Mouse (Mus musculus) hindbrain, embryonic 12.5 days (tissue): ENCODE measurements at regions not wholly inside any gene's neighbourhood (a gene's known extent, or its start where the extent isn't known, plus 50 kb on each side); places are given as distances from the start of the nearest gene placed in this dataset.

Source experiments
- ATAC-seq: fragments of 200-750 bp; cut with Nextera tagmentation; 2 replicates; pipeline ENCODE4 v1.8.0; 2017; ENCODE audit warnings: moderate TSS enrichment; ENCODE audit not compliant: low FRiP score
- H3K27ac ChIP-seq: fragments of 300-500 bp; sonication (generic); 2 replicates; pipeline ENCODE4 v1.5.1; 2016; ENCODE audit warnings: mild to moderate bottlenecking
- H3K27me3 ChIP-seq: fragments of 300-500 bp; sonication (generic); 2 replicates; pipeline ENCODE4 v1.6.1; 2016; ENCODE audit warnings: mild to moderate bottlenecking
- H3K36me3 ChIP-seq: fragments of 300-500 bp; sonication (generic); 2 replicates; pipeline ENCODE4 v1.6.1; 2016; ENCODE audit warnings: mild to moderate bottlenecking
- H3K4me1 ChIP-seq: fragments of 300-500 bp; sonication (generic); 2 replicates; pipeline ENCODE4 v1.6.1; 2016
- H3K4me2 ChIP-seq: fragments of 300-500 bp; sonication (generic); replicated peaks from 2 replicates; pipeline ENCODE4 v1.6.1; 2016; ENCODE audit warnings: mild to moderate bottlenecking
- H3K4me3 ChIP-seq: fragments of 300-500 bp; sonication (generic); 2 replicates; pipeline ENCODE4 v1.5.1; 2016; ENCODE audit warnings: mild to moderate bottlenecking
- H3K9ac ChIP-seq: fragments of 300-500 bp; sonication (generic); 2 replicates; pipeline ENCODE4 v1.6.1; 2016; ENCODE audit warnings: mild to moderate bottlenecking, moderate library complexity
- H3K9me3 ChIP-seq: fragments of 300-500 bp; sonication (generic); replicated peaks from 2 replicates; pipeline ENCODE4 v1.6.1; 2016; ENCODE audit warnings: mild to moderate bottlenecking
- WGBS: fragments of 180-500 bp; shearing (Covaris S2); methylation state at CpG from one replicate; pipeline ENCODE4 v1.1.7; 2016; 5-methylcytosine and 5-hydroxymethylcytosine counted together

- no peaks in the 10 kb centered on the region for H3K36me3 ChIP-seq
- peak; percentile 30 for ATAC-seq
- no peak overlapping the region for H3K4me2 ChIP-seq
- H3K27ac ChIP-seq, result peak overlapping the region; percentile 30; the same call in 1 of the 2 replicates
- peaks cover 47% of the 10 kb centered on the region for H3K27me3 ChIP-seq
- no peak overlapping the region for H3K9ac ChIP-seq
- no peaks in the 10 kb centered on the region for H3K9me3 ChIP-seq
- H3K4me3 ChIP-seq, result no peak overlapping the region
- peaks cover 8% of the 10 kb centered on the region for H3K4me1 ChIP-seq
- 28% methylated on average over 9 of the region's 9 CpGs for WGBS
Measured at GRCm38 (mm10) chr12:99039497-99040322, 119.3 kb downstream of the Ttc8 start.

- no peak overlapping the region for H3K9ac ChIP-seq
- no peak for ATAC-seq
- no peak overlapping the region for H3K4me3 ChIP-seq
- no peaks in the 10 kb centered on the region for H3K9me3 ChIP-seq
- no peak overlapping the region for H3K4me2 ChIP-seq
- H3K27ac ChIP-seq, result no peak overlapping the region
- peaks cover 8% of the 10 kb centered on the region for H3K4me1 ChIP-seq
- WGBS, result 60% methylated on average over 4 of the region's 4 CpGs
- H3K27me3 ChIP-seq, result peaks cover 36% of the 10 kb centered on the region
- H3K36me3 ChIP-seq, result no peaks in the 10 kb centered on the region
Measured at GRCm38 (mm10) chr12:99041606-99042005, 121.2 kb downstream of the Ttc8 start.

- Histone ChIP-seq H3K4me1 (peaks cover 8% of the 10 kb centered on the region), H3K9me3 (no peaks in the 10 kb centered on the region), H3K27ac (0 out of 2 replicates have a peak overlapping the region, but pooled peaks have one; percentile 19), H3K4me2 (no peak overlapping the region), H3K27me3 (peaks cover 21% of the 10 kb centered on the region), H3K9ac (no peak overlapping the region), H3K4me3 (no peak overlapping the region), H3K36me3 (no peaks in the 10 kb centered on the region)
- no peak; the same call in 1 of the 2 replicates for ATAC-seq
- WGBS, result 78% methylated on average over 16 of the region's 16 CpGs
Measured at GRCm38 (mm10) chr12:99042918-99043862, 122.8 kb downstream of the Ttc8 start.

- H3K9me3 ChIP-seq, result no peaks in the 10 kb centered on the region
- peaks cover 16% of the 10 kb centered on the region for H3K27me3 ChIP-seq
- H3K4me3 ChIP-seq, result no peak overlapping the region
- H3K9ac ChIP-seq, result no peak overlapping the region
- H3K36me3 ChIP-seq, result no peaks in the 10 kb centered on the region
- no peak overlapping the region for H3K4me2 ChIP-seq
- 70% methylated on average over 5 of the region's 5 CpGs for whole genome bisulfite sequencing
- no peak for ATAC-seq
- peaks cover 7% of the 10 kb centered on the region for H3K4me1 ChIP-seq
- no peak overlapping the region for H3K27ac ChIP-seq
Measured at GRCm38 (mm10) chr12:99044477-99044876, 124.1 kb downstream of the Ttc8 start.

GRCm38 (mm10) chr12:99050426-99050825 is 130.1 kb downstream of the Ttc8 start:
- ATAC-seq, result no peak
- WGBS, result 87% methylated on average over 2 of the region's 2 CpGs

GRCm38 (mm10) chr12:99052599-99052998 is 132.2 kb downstream of the Ttc8 start:
- Histone ChIP-seq H3K9ac (no peak overlapping the region), H3K4me3 (no peak overlapping the region), H3K4me2 (no peak overlapping the region), H3K27ac (no peak overlapping the region), H3K4me1 (no peaks in the 10 kb centered on the region), H3K9me3 (no peaks in the 10 kb centered on the region), H3K36me3 (no peaks in the 10 kb centered on the region), H3K27me3 (no peaks in the 10 kb centered on the region; the same call in 1 of the 2 replicates)
- 87% methylated on average over 7 of the region's 7 CpGs for WGBS
- no peak for ATAC-seq

More at GRCm38 (mm10) chr12:99050426-99050825, 130.1 kb downstream of the Ttc8 start:
- no peak overlapping the region for H3K4me3 ChIP-seq
- no peak overlapping the region for H3K9ac ChIP-seq
- H3K9me3 ChIP-seq, result no peaks in the 10 kb centered on the region
- H3K4me2 ChIP-seq, result no peak overlapping the region
- no peak overlapping the region for H3K27ac ChIP-seq
- H3K4me1 ChIP-seq, result no peaks in the 10 kb centered on the region
- no peaks in the 10 kb centered on the region for H3K36me3 ChIP-seq
- H3K27me3 ChIP-seq, result peaks cover 4% of the 10 kb centered on the region

GRCm38 (mm10) chr12:99057521-99057920 is 137.1 kb downstream of the Ttc8 start:
- no peak overlapping the region for H3K27ac ChIP-seq
- H3K9me3 ChIP-seq, result no peaks in the 10 kb centered on the region
- H3K4me2 ChIP-seq, result no peak overlapping the region
- H3K27me3 ChIP-seq, result no peaks in the 10 kb centered on the region
- H3K36me3 ChIP-seq, result no peaks in the 10 kb centered on the region
- ATAC-seq, result no peak
- H3K4me3 ChIP-seq, result no peak overlapping the region
- no peaks in the 10 kb centered on the region for H3K4me1 ChIP-seq
- WGBS, result 89% methylated on average over 2 of the region's 2 CpGs
- no peak overlapping the region for H3K9ac ChIP-seq

- no peak for ATAC-seq
- H3K36me3 ChIP-seq, result no peaks in the 10 kb centered on the region
- no peak overlapping the region for H3K4me2 ChIP-seq
- 80% methylated on average over 2 of the region's 2 CpGs for WGBS
- no peak overlapping the region for H3K27ac ChIP-seq
- H3K4me1 ChIP-seq, result no peaks in the 10 kb centered on the region
- no peaks in the 10 kb centered on the region for H3K27me3 ChIP-seq
- no peak overlapping the region for H3K4me3 ChIP-seq
- no peak overlapping the region for H3K9ac ChIP-seq
- no peaks in the 10 kb centered on the region for H3K9me3 ChIP-seq
Measured at GRCm38 (mm10) chr12:99058916-99059315, 138.5 kb downstream of the Ttc8 start.

- ATAC-seq, result no peak
- Histone ChIP-seq H3K36me3 (no peaks in the 10 kb centered on the region), H3K4me3 (no peak overlapping the region), H3K4me2 (no peak overlapping the region), H3K9ac (no peak overlapping the region), H3K4me1 (no peaks in the 10 kb centered on the region), H3K9me3 (no peaks in the 10 kb centered on the region), H3K27me3 (no peaks in the 10 kb centered on the region), H3K27ac (no peak overlapping the region)
- WGBS, result 93% methylated on average over 4 of the region's 4 CpGs
Measured at GRCm38 (mm10) chr12:99059491-99059890, 139.1 kb downstream of the Ttc8 start.

- ATAC-seq, result no peak
- 50% methylated on average over 2 of the region's 2 CpGs for WGBS
- no peaks in the 10 kb centered on the region for H3K27me3 ChIP-seq
- no peak overlapping the region for H3K4me3 ChIP-seq
- no peak overlapping the region for H3K4me2 ChIP-seq
- H3K9ac ChIP-seq, result no peak overlapping the region
- no peaks in the 10 kb centered on the region for H3K36me3 ChIP-seq
- H3K4me1 ChIP-seq, result no peaks in the 10 kb centered on the region
- H3K27ac ChIP-seq, result no peak overlapping the region
- H3K9me3 ChIP-seq, result no peaks in the 10 kb centered on the region
Measured at GRCm38 (mm10) chr12:99060702-99061101, 140.3 kb downstream of the Ttc8 start.

GRCm38 (mm10) chr12:99063441-99063840 is 143.1 kb downstream of the Ttc8 start:
- Histone ChIP-seq H3K9ac (no peak overlapping the region), H3K4me2 (no peak overlapping the region), H3K27me3 (no peaks in the 10 kb centered on the region), H3K36me3 (no peaks in the 10 kb centered on the region), H3K4me1 (no peaks in the 10 kb centered on the region), H3K27ac (no peak overlapping the region), H3K9me3 (no peaks in the 10 kb centered on the region), H3K4me3 (no peak overlapping the region)
- no peak for ATAC-seq
- 73% methylated on average over 3 of the region's 3 CpGs for WGBS

- Histone ChIP-seq H3K4me3 (no peak overlapping the region), H3K36me3 (no peaks in the 10 kb centered on the region), H3K9ac (no peak overlapping the region), H3K9me3 (no peaks in the 10 kb centered on the region), H3K4me2 (no peak overlapping the region), H3K27me3 (no peaks in the 10 kb centered on the region), H3K4me1 (no peaks in the 10 kb centered on the region), H3K27ac (no peak overlapping the region)
- WGBS, result 84% methylated on average over 8 of the region's 8 CpGs
- ATAC-seq, result no peak
Measured at GRCm38 (mm10) chr12:99063885-99064284, 143.5 kb downstream of the Ttc8 start.
